Comparison of ENCODE assay signal across 9 mouse cellular contexts in the genomic region with DNA sequence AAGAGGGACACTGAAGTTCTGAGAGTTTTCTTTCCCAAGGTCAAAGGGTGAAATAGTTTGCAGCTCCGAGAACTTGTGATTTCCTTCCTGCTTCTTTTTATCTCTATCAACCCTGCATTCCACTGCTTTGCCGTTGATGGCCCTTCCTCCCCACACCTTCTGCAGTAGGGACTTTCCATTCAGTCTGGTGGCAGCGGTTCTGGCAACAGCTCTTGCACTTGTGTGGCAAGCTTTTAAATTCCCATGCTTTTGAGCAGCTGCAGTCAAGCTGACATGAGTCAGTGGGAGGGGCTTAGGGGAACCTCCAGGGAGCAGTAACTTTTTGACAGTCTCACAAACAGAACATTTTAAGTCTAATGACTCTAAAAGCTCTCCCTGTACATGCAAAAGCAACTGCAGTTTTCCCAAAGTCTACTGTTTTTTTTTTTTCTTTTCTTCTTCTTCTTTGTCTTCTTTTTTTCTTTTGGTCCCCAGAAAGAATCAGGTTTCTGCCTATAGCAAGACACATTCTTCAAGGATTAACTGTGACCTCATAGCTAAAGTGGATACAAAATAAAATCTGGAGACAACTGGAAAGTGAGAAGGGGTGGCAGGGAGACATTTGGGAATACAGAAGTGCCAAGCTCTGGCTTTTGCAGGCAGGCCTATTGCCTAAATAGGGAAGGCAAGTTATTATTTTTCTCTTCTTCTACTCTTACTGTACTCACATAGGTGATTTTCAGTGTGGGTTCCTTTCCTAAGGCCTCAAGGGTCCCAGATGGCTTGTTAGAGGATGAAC.
A peak's percentile ranks its signal among the peaks of the same experiment; 100 is the strongest.
DNase-seq lines count a peak whose midpoint lies in the region; ATAC-seq lines count a peak whose summit lies in the region.
"Had no signal": no experiment of that assay in that cellular context is flagged by ENCODE, and none has a peak within 500 bp of the region (broad histone marks: within the 10 kb centered on the region; RNA-seq: fewer than 3 reads in every experiment).

No protein-coding gene starts in this region.

- DNase-seq in A20 (ENCODE audit: low read depth, low spot score) = peak; percentile 60
- peak; percentile 72 for DNase-seq in adrenal gland, adult 8-10 months
- no peak for DNase-seq in cerebellum, postnatal 25 days
- DNase-seq in thymus, adult 18-20 months = no peak

- no peaks in the 10 kb centered on the region; the same call in 1 of the 2 replicates for H3K4me1 ChIP-seq in kidney, embryonic 14.5 days (ENCODE audit: control insufficient read depth, insufficient read depth, low read length)
- H3K4me1 ChIP-seq: neural tube, embryonic 13.5 days had no signal

- H3K4me3 ChIP-seq in kidney, embryonic 14.5 days (ENCODE audit: low read length) = no peak overlapping the region
- H3K4me3 ChIP-seq: neural tube, embryonic 13.5 days had no signal

- 4% methylated on average over 3 of the region's 3 CpGs for WGBS in kidney, embryonic 14.5 days

- H3K27me3 ChIP-seq in kidney, embryonic 14.5 days (ENCODE audit: control insufficient read depth, insufficient read depth, low read length) = no peaks in the 10 kb centered on the region
- H3K27me3 ChIP-seq: neural tube, embryonic 13.5 days had no signal

- no peak overlapping the region for H3K9ac ChIP-seq in kidney, embryonic 14.5 days (ENCODE audit: low read depth, low read length)
- H3K9ac ChIP-seq: neural tube, embryonic 13.5 days had no signal

- H3K4me2 ChIP-seq in kidney, embryonic 14.5 days (replicated peaks; ENCODE audit: low read depth, low read length) = no peak overlapping the region; the same call in 1 of the 2 replicates
- H3K4me2 ChIP-seq: neural tube, embryonic 13.5 days had no signal

- peak overlapping the region; percentile 66 for H3K27ac ChIP-seq in kidney, embryonic 14.5 days (ENCODE audit: low read depth, low read length)
- H3K27ac ChIP-seq: neural tube, embryonic 13.5 days had no signal

- peak; percentile 71 for ATAC-seq in granulocyte monocyte progenitor cell, adult 5-6 weeks (replicated peaks; ENCODE audit: poor library complexity, severe bottlenecking)
- peak; percentile 77; the same call in 1 of the 2 replicates for ATAC-seq in kidney, embryonic 14.5 days (ENCODE audit: low FRiP score, low TSS enrichment)
- 0 out of 2 replicates have a peak, but pooled peaks have one; percentile 37 for ATAC-seq in megakaryocyte-erythroid progenitor cell, adult 5-6 weeks (replicated peaks; ENCODE audit: low FRiP score, low TSS enrichment, poor library complexity, severe bottlenecking)
- ATAC-seq in cerebellum, adult (ENCODE audit: insufficient number of reproducible peaks, low FRiP score, low TSS enrichment) = no peak

- no peaks in the 10 kb centered on the region for H3K36me3 ChIP-seq in kidney, embryonic 14.5 days (ENCODE audit: control insufficient read depth, insufficient read depth, low read length)
- H3K36me3 ChIP-seq: neural tube, embryonic 13.5 days had no signal

- H3K9me3 ChIP-seq in kidney, embryonic 14.5 days (ENCODE audit: control insufficient read depth, low read length) = no peaks in the 10 kb centered on the region
- H3K9me3 ChIP-seq: neural tube, embryonic 13.5 days had no signal

Comparison
In these comparisons a context has a peak if more than half of its experiments do, and no peak if none do; other contexts are left out.
1. DNase-seq: peak in A20 (single experiment) and adrenal gland, adult 8-10 months (single experiment); none in cerebellum, postnatal 25 days (0 of 2) and thymus, adult 18-20 months (0 of 2).